Mouse (Mus musculus): Measurements from ENCODE around the gene Mfap3.

Mfap3 gene

DNA sequence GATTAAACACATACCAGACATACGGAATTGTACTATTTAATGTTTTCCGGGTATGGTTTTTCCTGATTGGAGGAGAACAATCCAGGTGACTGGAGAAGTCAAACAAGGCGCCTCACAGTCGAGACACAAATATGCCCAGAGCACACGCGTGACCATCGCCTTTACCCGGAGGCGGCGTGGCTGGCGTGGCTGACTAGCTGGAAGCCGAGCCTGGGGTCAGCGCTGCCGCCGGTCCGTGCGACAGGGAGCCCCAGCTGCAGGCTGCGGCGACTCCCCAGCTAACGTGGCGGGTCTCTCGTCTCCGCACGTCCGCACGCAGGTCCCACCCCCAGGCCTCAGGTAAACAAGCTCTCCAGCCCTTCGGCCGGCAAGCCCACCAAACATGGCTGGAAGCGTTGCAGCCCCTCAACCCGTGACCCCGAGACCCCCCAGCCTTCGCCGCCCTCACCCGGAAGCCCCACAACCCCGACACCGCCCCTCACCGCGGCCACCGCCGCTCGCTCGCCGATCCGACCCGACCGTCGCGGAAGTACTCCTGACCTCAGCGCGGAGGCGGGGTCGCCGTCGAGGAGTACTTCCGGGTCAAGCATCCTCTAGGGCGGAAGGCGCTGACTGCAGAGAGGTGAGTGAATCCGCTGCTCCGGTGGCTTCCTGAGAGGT is at the start of gene Mfap3, which contains the start of gene Fam114a2:
Mfap3 (plus strand) TSS at position 574 of the 660 bp plus-strand sequence.
Fam114a2 (minus strand) TSS at position 527 of the 660 bp plus-strand sequence.
- peak; percentile 91 for DNase-seq

DNA sequence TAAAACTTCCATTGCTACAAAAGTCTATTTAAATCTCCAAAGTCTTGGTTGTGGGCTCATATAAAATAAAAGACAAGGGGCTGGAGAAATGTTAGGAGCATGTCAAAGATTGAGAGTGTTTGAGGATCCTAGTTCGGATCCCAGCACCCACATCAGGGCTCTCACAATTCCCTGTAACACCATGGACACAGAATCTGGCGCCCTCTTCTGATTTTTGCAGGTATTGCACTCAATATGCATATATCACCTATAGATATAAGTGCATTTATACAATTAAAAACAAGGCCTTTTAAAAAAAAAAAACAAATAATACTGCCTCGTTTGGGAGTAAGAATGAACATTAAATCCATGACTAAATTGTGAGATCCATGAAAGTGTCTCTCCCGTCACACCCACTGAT is 49.8 kb upstream of the Mfap3 start:
- DNase-seq = no peak

DNA sequence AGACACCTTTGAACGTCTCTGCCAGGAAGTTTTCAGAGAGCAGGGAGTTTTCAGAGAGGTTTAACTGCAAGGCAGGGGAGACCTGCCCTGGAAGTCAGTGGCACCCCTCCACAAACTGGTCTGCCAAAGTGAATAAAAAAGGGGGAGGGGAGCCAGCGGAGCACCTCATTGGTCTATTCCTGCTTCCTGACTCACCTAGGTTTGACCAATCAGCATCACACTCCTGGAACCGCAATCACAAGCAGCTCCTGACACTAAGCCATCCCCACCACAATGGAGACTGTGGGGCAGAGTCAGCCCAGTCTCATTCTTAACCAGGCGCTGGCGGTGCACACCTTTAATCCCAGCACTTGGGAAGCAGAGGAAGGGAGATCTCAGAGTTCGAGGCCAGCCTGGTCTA is 48.4 kb upstream of the Mfap3 start:
- no peak for DNase-seq

DNA sequence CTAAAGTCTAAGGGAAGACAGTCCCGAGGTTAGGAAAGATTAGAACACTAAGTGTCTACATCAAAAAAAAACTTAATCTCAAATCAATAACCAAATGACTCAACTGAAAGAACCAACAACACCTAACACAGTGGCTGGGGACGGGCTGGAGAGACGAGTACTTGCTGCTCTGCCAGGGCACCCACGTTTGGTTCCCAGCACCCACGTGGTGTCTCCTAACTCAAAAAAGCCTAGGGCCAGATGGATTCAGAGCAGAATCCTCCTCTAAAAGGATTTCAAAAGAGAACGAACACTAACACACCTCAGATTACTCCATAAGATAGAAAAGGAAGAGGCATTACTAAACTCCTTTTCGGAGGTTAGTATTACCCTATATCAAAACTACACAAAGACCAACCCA is 47.5 kb upstream of the Mfap3 start:
- no peak for DNase-seq

DNA sequence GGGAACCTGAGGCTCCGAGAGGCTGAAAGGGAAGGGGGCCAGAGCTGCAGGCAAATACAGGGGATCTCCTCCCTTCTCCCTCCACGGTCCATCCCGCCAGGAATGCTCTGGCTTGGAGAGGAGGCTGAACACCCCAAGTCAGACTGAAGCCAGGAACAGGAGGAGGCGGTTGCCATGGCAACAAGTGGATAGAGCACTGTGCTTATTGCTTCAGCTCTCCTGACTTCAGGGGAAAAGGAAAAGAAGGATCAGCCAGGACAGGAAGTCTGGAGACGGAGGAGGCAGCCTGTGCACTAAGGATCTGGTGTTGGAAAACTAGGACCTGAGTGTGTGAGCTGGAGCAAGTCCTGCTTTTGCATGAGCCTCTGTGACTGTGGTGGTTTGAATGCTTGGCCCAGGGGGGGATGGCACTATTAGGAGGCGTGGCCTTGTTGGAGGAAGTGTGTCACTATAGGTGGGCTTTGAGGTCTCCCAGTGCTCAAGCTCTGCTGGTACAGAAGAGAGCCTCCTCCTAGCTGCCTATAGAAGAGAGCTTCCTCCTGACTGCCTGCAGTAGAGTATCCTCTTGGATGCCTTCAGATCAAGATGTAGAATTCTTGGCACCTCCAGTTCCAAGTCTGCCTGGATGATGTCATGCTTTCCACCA is 44.0 kb upstream of the Mfap3 start:
- no peak for DNase-seq

DNA sequence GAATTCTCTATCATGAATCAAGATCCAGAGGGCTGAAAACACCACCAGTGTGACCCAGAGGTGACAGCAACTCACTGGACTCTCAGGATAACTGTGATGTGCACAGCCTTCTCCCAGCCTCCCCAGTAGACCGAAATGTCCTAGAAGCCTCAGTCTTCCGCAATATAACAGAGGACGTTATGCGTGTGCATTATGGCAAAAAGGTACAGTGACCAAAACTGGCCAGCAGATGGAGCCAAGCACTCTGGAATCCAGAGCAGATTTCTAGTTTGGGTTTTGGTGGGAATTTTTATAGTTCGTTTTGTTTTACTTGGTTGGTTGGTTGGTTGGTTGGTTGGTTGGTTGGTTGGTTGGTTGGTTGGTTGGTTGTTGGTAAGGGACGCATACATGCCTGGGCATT is 43.3 kb upstream of the Mfap3 start:
- DNase-seq = peak; percentile 19

DNA sequence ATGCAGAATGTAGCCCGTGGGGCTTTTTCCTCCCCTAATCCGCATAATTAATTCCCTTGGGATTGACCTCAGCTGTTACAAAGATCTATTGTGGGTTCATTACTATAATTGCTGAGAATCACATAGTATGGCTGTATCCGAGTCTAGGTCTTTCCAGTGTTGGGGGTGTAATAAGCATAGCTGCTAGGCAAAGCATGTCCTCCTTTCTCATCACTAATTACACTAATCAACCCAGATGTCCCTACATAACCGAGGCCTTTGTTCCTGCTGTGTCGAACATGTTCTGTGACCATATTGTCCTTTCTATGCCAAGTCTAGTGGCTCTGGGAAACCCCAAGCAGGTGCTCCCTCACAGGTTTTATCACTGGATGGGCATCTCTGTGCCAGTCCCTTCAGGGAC is 40.4 kb upstream of the Mfap3 start:
- no peak for DNase-seq

DNA sequence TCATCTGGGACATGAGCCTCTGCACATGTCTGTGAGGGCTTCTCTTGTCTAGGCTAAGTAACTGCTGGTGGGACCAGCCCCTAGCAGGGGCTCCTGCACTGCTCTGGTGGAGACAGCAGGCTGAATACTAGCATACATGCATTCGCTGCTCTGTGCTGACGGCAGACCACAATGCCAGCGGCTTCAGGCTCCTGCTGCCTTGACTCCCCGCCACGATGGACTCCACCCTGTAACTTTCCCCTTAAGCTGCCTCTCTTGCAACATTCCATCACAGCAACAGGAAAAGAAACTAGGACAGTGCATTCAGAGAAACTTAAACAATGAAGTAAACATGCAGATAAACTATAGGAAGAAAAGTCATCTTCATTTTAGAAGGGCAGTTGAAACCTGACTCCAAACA is 30.0 kb upstream of the Mfap3 start:
- DNase-seq = no peak

DNA sequence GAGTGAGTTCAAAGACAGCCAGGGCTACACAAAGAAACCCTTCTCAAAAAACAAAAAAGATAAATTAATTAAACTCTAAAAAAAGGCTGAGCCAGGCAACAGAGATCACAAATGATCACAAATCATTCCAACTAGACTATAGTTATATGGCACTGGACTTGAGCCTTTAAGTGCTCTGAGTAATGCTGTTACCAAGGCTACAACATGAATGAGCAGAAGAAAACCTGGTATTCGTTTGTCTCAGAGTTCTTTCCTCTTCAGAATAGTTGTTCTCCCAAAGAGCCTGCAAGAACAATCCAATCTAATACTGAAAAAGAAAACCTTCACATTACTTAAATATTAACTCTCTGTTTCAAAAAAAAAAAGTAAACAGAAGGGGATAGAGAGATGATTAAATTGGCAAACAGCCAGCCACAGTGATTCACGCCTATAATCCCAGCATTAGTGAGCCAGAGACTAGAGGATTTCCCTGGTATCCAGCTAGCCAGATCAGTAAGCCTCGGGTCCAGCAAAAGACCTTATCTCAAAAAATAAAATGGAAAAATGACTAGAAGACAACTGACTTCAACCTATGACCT is 21.9 kb upstream of the Mfap3 start:
- no peak for DNase-seq

DNA sequence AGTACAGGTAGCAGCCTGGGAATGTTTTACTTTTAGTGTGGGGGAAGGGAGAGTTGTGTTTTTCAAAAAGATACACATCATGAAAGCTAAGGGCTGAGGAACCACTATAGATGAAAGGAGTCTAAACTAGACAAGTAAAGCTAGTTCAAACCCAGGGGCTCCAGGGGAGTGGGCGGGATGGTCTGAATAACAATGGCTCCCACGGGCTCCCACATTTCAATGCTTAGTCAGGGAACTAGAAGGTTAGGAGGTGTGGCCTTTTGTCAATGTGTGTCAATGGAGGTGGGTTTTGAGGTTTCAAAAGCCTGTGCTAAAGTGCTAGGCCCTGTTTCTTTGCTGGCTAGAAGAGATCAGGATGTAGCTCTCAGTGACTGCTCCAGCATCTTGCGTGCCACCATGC is 20.8 kb upstream of the Mfap3 start:
- DNase-seq = no peak

DNA sequence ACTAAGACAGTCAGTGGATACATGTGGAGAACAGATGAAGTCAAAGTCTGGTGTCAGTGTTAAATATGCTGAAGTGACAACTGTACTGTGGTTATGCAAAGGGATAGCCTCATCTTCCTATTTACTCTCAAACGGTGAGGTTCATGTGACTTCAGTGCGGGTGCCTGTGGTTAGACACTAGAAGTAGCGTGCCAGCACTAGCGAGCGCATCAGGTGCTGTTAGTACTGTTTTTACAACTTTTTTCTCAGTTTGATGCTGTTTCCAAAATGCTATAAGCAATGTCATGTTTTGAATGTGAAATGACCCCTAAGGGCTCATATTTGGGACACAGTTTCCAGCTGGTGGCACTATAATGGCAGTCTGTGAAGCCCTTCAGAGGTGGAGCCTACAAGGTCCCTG is 20.2 kb upstream of the Mfap3 start:
- DNase-seq = no peak

DNA sequence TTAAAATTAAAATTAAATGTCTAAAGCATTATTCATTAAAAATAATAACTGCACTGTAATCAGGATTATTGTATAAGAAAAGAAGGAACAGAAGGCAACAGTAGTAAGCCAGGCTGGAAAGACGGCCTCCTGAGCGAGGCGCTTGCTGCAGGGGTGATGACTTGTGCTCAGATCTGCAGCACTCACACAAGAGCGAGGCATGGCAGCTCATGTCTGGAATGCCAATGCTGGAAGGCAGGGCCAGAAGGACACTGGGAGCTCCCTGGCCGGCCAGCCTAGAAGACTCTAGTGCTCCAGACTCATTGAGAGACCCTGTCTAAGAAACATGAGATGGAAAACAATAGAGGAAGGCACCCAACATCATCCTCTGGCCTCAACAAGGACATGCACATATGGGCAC is 15.3 kb upstream of the Mfap3 start:
- DNase-seq = no peak

DNA sequence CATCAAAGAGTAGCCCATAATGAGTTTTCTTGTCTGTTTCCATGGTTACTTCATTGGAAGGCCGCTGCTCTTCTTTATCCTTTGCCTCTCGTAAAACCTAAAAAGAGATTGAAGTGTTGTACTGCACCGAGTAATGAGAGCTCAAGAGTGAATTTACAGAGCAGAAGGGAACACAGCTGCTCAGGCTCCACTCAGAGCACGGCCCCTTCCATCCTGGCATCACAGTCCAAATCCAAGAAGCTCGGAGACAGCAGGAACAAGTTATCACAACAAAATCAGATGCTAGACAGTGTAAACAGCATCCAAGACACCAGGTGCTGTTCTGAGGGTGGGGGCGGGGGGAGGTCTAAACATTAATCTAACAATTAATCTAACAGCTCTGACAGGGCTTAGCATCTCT is 11.6 kb upstream of the Mfap3 start:
- DNase-seq = no peak

DNA sequence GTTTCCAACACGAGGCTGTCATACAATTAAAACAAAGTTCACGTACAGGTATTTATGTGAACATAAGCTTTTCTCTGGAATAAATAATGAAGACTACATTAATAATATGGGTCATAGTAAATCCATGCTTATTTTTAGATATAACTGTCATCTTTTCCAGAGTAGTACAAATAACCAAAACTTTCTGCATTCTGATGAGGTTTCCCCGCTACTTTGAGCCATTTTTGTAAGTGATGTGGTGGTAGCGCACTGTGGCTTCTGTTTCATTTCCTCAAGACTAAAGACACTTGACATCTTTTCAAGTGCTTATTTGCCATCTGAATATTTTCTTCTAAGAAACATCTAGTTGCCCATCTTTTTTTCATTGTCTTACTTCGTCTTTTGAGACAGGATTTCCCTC is 3.2 kb upstream of the Mfap3 start:
- DNase-seq = no peak

DNA sequence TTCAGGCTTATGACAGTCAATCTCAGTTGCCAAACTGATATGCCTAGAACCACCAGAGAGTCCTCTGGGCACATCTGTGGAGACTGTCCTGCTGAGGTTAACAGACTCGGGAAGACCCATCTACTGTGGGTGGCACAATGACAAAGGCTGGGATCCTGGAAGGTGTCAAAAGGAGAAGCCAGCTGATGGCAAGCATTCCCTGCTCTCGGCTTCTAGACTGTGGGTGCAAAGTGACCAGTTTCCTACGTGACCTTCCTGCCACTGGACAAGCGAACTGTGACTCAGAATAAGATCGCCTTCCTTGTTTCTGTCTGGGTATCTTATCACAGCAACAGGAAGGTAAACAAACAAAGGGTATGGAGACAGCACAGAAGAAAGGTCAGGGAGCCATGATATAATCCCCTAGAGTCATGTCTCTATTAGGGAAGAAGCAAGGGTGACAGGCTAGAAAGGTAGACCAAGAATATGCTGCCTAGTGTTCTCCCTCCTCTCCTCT is 1.5 kb upstream of the Mfap3 start:
- no peak for DNase-seq

DNA sequence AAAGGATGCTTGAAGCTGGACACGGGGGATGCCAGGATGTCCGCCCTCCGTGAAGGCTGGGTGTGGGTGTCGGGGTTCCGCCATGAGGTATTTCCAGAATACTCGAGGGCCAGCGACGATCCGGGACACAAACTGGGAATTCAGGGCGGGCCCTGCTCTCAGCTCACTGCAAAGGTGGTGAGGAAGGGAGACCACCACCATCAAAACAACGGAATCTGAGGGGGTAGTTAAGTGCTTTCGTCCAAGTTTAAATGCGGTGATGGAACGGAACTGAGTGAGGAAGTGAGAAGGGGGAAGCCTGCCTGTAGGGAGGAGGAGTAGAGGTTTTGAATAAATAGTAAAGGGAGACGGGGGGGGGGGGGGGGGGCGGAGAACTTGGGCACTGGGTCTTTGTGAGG is 286 bp downstream of the Mfap3 start:
- no peak for DNase-seq

DNA sequence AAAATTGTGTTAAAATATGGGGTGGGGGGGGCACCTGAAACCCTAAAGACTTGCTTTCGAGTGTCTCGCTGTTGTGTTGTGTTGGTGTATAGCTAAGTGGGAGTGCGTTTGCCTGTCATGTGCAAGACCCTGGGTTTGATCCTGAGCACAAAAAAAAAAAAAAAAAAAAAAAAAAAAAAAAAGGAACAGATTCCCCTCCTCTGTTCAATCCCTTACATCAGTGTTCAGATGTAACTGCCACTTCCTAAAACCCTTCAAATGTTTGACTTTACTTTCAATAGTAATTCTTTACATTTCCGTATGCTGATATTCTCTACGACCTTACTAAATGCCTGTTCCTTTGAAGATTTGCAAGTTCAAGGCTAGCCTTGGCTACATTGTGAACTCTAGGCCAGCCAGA is 840 bp downstream of the Mfap3 start:
- no peak for DNase-seq

DNA sequence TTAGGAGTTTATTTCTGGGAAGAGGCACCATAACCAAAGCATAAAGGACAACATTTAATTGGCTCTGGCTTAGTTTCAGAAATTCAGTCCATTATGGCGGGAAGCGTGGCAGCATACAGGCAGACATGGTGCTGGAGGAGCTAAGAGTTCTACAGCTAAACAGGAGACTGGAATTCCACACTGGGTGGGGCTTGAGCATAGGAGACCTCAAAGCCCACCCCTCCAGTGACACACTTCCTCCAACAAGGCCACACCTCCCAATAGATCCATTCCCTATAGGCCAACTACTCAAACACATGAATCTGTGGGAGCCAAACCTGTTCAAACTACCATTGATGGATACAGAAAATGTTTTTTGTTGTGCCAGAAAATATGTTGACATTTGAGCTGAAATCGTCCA is 2.7 kb downstream of the Mfap3 start:
- no peak for DNase-seq

DNA sequence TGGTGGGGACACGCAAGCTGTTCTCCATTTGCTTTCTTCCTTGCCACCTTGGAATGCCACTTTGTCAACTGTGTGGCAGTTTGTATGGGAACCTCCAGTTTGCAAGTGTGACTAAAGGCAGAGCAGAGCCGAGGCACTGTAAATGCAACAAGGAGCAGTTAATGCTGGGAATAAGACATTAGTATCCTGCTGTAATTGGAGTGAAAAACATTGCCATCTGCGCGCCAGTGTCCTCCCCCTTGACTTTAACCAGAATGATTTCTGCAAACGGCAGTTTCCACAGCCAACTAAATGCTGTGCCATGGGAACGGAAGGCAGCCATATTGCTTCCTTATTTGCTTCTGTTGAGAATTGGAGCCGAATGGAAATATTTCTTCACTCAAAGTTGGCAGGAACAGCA is 3.6 kb downstream of the Mfap3 start:
- DNase-seq = no peak

DNA sequence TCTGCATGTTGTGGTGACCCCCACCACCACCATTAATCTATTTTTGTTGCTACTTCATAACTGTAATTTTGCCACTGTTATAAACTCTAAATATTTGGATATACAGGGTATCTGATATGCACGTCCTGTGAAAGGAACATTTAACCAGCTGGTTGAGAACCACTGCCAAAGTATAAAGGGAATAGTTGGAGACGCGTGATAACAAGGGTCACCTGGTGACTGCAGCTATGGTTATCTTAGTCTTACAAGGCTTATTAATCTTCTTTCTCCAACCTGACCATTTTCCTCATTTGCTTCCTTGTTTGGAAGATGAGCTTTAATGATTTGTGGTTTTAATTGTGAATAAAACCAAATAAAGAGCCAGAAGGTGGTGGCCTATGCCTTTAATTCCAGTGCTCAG is 5.0 kb downstream of the Mfap3 start:
- DNase-seq = no peak

DNA sequence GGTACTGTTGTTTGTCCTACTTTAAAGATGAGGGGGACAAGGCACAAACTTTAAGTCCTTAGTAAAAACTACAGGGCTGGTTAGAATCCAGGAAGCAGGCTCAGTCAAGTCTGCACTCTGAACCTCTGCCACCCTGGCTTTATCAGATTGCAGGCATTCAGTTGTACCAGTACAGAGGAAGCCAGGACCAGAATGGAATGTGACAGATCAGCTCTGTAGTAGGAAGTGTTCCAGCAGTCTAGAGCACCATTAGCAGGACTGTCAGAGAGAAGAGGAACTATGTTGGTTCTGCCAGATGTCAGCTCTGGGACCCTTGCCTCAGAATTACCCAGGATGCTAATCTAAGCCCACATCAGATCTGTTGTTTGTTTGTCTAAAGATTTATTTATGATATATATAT is 6.1 kb downstream of the Mfap3 start:
- DNase-seq = peak; percentile 18

DNA sequence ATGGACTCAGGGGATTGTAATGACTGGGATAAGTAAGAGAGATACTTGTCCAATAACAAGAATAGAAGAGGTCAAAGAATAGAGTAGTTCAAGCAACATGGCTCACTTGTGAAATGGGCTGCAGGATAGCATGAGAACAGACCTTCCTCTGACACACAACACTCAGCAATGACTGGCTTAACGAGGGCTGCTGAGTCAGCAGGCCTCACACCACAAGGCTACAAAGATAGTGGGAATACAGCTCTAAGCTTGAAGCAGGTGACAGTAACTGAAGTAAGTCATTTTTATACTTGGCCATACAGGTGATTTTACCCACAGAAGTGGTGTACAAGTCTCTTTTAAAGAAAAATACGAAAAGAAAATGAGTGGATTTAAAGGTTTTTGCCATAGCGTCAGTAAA is 7.4 kb downstream of the Mfap3 start:
- no peak for DNase-seq

DNA sequence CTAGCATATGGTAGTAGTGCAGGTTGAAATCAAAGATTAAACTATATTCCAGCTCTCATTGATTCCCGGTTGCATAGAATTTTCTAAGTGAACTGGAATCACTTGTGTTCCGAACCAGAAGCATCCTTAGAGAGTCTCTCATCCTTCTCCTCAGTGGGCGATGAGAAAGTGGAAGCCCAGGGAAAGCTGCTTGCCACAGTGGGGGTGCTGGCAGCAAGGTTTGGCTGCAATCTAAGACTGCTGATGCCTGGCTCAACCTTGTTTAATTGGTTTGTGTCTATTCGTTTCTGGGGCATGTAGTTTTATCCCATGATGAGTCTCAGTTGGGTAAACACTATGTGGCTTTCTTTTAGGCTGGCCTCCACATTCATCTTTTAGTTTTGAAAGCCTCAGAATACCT is 9.0 kb downstream of the Mfap3 start:
- DNase-seq = no peak

DNA sequence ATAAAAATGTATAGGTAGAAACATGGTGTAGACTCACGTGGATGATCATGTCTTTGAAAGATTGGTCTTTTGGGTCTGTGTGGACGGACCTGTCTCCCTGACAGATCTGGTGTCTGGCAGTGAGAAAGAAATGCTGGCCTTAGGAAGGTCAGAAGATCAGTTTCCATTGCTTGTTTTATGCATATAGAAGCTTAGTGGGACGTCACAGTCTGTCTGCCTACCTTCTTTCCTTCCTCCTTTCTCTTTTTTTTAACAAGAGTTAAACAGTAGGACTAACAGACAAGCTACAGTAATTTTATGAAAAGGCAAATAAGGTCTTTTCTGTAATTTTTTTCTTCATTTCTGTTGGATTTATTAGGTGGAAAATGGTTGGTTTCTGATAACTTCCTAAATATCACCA is 10.6 kb downstream of the Mfap3 start:
- DNase-seq = no peak
